Mouse (Mus musculus) CH12.LX (cell line): Measurements from ENCODE around the gene Opa1. TPM values are rescaled to one million over a fixed set of nuclear protein-coding genes. Genes with fewer than 3 reads are reported as not detected.

ENCODE experiments used
- DNase-seq: peaks from one replicate; pipeline ENCODE4 v3.0.0-alpha.2; 2013; ENCODE audit errors: extremely low read depth
- H3K27ac ChIP-seq: 2 replicates; pipeline ENCODE4 v1.5.1; 2012; ENCODE audit warnings: low read depth, mild to moderate bottlenecking, control low read depth, moderate library complexity; ENCODE audit not compliant: insufficient read depth
- H3K27me3 ChIP-seq: replicated peaks from 2 replicates; pipeline ENCODE3; 2012; ENCODE audit warnings: inconsistent platforms
- H3K36me3 ChIP-seq, 2 experiments: replicated peaks in 1 of 2; 2 replicates each; pipeline versions ENCODE3 to v1.6.1; 2012; ENCODE audit warnings: inconsistent platforms in 1 of 2, low read length in 1 of 2, mild to moderate bottlenecking in 1 of 2, mixed read lengths in 1 of 2, moderate library complexity in 1 of 2; ENCODE audit not compliant: control insufficient read depth in 1 of 2, insufficient read depth in 1 of 2
- H3K4me1 ChIP-seq, 2 experiments: 2 replicates each; pipeline ENCODE4 v1.6.1; 2012; ENCODE audit warnings: inconsistent platforms in 1 of 2, moderate library complexity in 1 of 2; ENCODE audit not compliant: insufficient read depth in 2 of 2, control insufficient read depth in 1 of 2
- H3K4me2 ChIP-seq: 2 replicates; pipeline ENCODE4 v1.6.1; 2012; ENCODE audit warnings: low read depth, mild to moderate bottlenecking, control low read depth; ENCODE audit not compliant: poor library complexity, insufficient read depth, severe bottlenecking
- H3K4me3 ChIP-seq, 3 experiments: fragments of 150-350 bp in 1 of 3; sonication (generic) in 1 of 3; replicated peaks in 1 of 3; 2 replicates each; pipeline versions ENCODE3 to v1.5.1; 2011 to 2012; ENCODE audit warnings: low read depth in 2 of 3, low read length in 2 of 3, mild to moderate bottlenecking in 2 of 3, moderate library complexity in 2 of 3, control low read depth in 1 of 3, improper control_type of control experiment in 1 of 3, inconsistent platforms in 1 of 3, mixed read lengths in 1 of 3; ENCODE audit not compliant: poor library complexity in 1 of 3
- H3K79me2 ChIP-seq: replicated peaks from 2 replicates; pipeline ENCODE4 v1.6.1; 2012; ENCODE audit warnings: mild to moderate bottlenecking, moderate library complexity; ENCODE audit not compliant: control insufficient read depth, poor library complexity, insufficient read depth, severe bottlenecking; ENCODE audit errors: extremely low read depth
- H3K9ac ChIP-seq: 2 replicates; pipeline ENCODE4 v1.6.1; 2012; ENCODE audit warnings: low read depth, mild to moderate bottlenecking, control low read depth, moderate library complexity; ENCODE audit not compliant: insufficient read depth
- H3K9me3 ChIP-seq: replicated peaks from 2 replicates; pipeline ENCODE3; 2012; ENCODE audit warnings: low read length, inconsistent platforms, mixed read lengths
- BHLHE40 ChIP-seq: IDR thresholded peaks from 2 replicates; pipeline ENCODE4 v1.6.1; 2011; ENCODE audit warnings: mild to moderate bottlenecking, low read depth, low read length, improper control_type of control experiment
- CHD2 ChIP-seq: IDR thresholded peaks from 2 replicates; pipeline ENCODE4 v1.6.1; 2011; ENCODE audit warnings: low read length, improper control_type of control experiment
- CTCF ChIP-seq, 2 experiments: IDR thresholded peaks in 1 of 2; conservative IDR thresholded peaks in 1 of 2; 2 replicates each; pipeline ENCODE4 v1.5.1; 2011 to 2012; ENCODE audit warnings: low read depth in 2 of 2, low read length in 2 of 2, improper control_type of control experiment in 1 of 2, inconsistent platforms in 1 of 2, mild to moderate bottlenecking in 1 of 2, moderate library complexity in 1 of 2
- ETS1 ChIP-seq: conservative IDR thresholded peaks from 2 replicates; pipeline ENCODE4 v1.6.1; 2012; ENCODE audit warnings: low read depth, mild to moderate bottlenecking, inconsistent platforms, low read length, improper control_type of control experiment, moderate library complexity
- HCFC1 ChIP-seq: IDR thresholded peaks from 2 replicates; pipeline ENCODE4 v1.6.1; 2012; ENCODE audit warnings: low read depth, mild to moderate bottlenecking, inconsistent platforms, low read length, improper control_type of control experiment
- JUND ChIP-seq: conservative IDR thresholded peaks from 2 replicates; pipeline ENCODE4 v1.6.1; 2011; ENCODE audit warnings: low read depth, low read length, improper control_type of control experiment
- MAX ChIP-seq: IDR thresholded peaks from 2 replicates; pipeline ENCODE4 v1.6.1; 2011; ENCODE audit warnings: low read length, improper control_type of control experiment
- POLR2A ChIP-seq: IDR thresholded peaks from 2 replicates; pipeline ENCODE4 v1.6.1; 2011; ENCODE audit warnings: low read depth, mild to moderate bottlenecking, improper control_type of control experiment, low read length
- RAD21 ChIP-seq: IDR thresholded peaks from 2 replicates; pipeline ENCODE4 v1.6.1; 2011; ENCODE audit warnings: low read depth, mild to moderate bottlenecking, low read length, improper control_type of control experiment, moderate library complexity
- SMC3 ChIP-seq: IDR thresholded peaks from 2 replicates; pipeline ENCODE4 v1.6.1; 2011; ENCODE audit warnings: low read depth, low read length, improper control_type of control experiment
- TCF12 ChIP-seq: IDR thresholded peaks from 2 replicates; pipeline ENCODE4 v1.6.1; 2014; ENCODE audit warnings: low read depth, mild to moderate bottlenecking, inconsistent platforms, low read length, improper control_type of control experiment
- UBTF ChIP-seq: IDR thresholded peaks from 2 replicates; pipeline ENCODE4 v1.6.1; 2012; ENCODE audit warnings: low read depth, mild to moderate bottlenecking, inconsistent platforms, low read length, improper control_type of control experiment, moderate library complexity
- dilution Hi-C: fragments of 300-500 bp; cut with MboI; formaldehyde crosslinking; loops from 2 replicates; pipeline ENCODE4 v1.14.3; 2020; ENCODE audit warnings: low sequenced_read_pairs; ENCODE audit not compliant: extremely low pct_unique_long_range_greater_than_20kb, extremely low pct_ligation_motif_present
- in situ Hi-C: fragments of 300-500 bp; cut with MboI; formaldehyde crosslinking; loops from 3 replicates; pipeline ENCODE4 v1.14.3; 2019; ENCODE audit warnings: low sequenced_read_pairs, low pct_ligation_motif_present, low pct_unique_long_range_greater_than_20kb, mixed read lengths
- polyA plus RNA-seq: library from polyadenylated mRNA; unstranded; fragments of >175 nt; gene quantifications from 2 replicates; pipeline ENCODE4 v1.2.1, GENCODE M21; 2012; ENCODE audit warnings: low read depth; ENCODE audit not compliant: insufficient read length
- total RNA-seq, 2 experiments: library from RNA; depleted of rRNA; stranded (reverse); fragments of 300-350 nt in 1 of 2; fragments of >200 nt in 1 of 2; gene quantifications; 2 replicates each; pipeline ENCODE4 v1.2.3; 2012 to 2014

The Opa1 gene
- total and polyA plus RNA-seq, 3 experiments = 42.0 to 57.3 (median 49.9) TPM

GRCm38 (mm10) chr16:29629053-29629452 lies 49.9 kb downstream of the Opa1 start:
- no peaks in the 10 kb centered on the region for H3K9me3 ChIP-seq
- in situ Hi-C loops = no loop called here
- peak; percentile 38 for DNase-seq
- dilution Hi-C loops = no loop called here
- H3K4me3 ChIP-seq = no peak overlapping the region
- H3K27ac ChIP-seq = no peak overlapping the region
- H3K36me3 ChIP-seq = peaks cover 63 to 91% of the 10 kb centered on the region in 2 experiments
- no peak overlapping the region for H3K4me2 ChIP-seq
- H3K4me1 ChIP-seq = no peaks in the 10 kb centered on the region
- H3K9ac ChIP-seq = no peak overlapping the region
- H3K79me2 ChIP-seq = no peaks in the 10 kb centered on the region
- TF ChIP-seq CTCF (conservative IDR thresholded peaks at IDR 0.05 in 1 of 2, IDR thresholded peaks at IDR 0.05 in 1 of 2; ENCODE audit: low read depth in 2 of 2, low read length in 2 of 2) (peak in 1 of 2 experiments; percentile 70; a peak in 2 of 4 replicates), SMC3 (peak; percentile 43), HCFC1 (no peak), RAD21 (peak; percentile 75)
- H3K27me3 ChIP-seq = no peaks in the 10 kb centered on the region

- dilution Hi-C loops = no loop called here
- no peak for DNase-seq
- H3K79me2 ChIP-seq = no peaks in the 10 kb centered on the region
- H3K4me1 ChIP-seq = no peaks in the 10 kb centered on the region
- H3K27me3 ChIP-seq = no peaks in the 10 kb centered on the region
- H3K27ac ChIP-seq = no peak overlapping the region
- TF ChIP-seq MAX = no peak
- no peak for TF ChIP-seq SMC3
- no peak for TF ChIP-seq CHD2
- TF ChIP-seq JUND = no peak
- H3K36me3 ChIP-seq = peaks cover 44 to 90% of the 10 kb centered on the region in 2 experiments
- no peak overlapping the region for H3K9ac ChIP-seq
- in situ Hi-C loops = no loop called here
- no peak overlapping the region for H3K4me3 ChIP-seq
- H3K9me3 ChIP-seq = no peaks in the 10 kb centered on the region
- no peak overlapping the region for H3K4me2 ChIP-seq
Observed at GRCm38 (mm10) chr16:29635780-29636179, 56.6 kb downstream of the Opa1 start.

GRCm38 (mm10) chr16:29642376-29642775 lies 63.2 kb downstream of the Opa1 start:
- peaks cover 31 to 72% of the 10 kb centered on the region in 2 experiments for H3K36me3 ChIP-seq
- no peak overlapping the region for H3K27ac ChIP-seq
- H3K4me1 ChIP-seq = no peaks in the 10 kb centered on the region
- in situ Hi-C loops = no loop called here
- H3K9me3 ChIP-seq = no peaks in the 10 kb centered on the region
- H3K27me3 ChIP-seq = no peaks in the 10 kb centered on the region
- no peak for DNase-seq
- H3K79me2 ChIP-seq = no peaks in the 10 kb centered on the region
- no peak overlapping the region for H3K9ac ChIP-seq
- dilution Hi-C loops = no loop called here
- no peak overlapping the region for H3K4me3 ChIP-seq
- TF ChIP-seq ETS1 = no peak
- no peak for TF ChIP-seq UBTF
- TF ChIP-seq CHD2 = no peak
- TF ChIP-seq TCF12 = no peak
- TF ChIP-seq BHLHE40 = no peak
- TF ChIP-seq POLR2A = no peak
- no peak overlapping the region for H3K4me2 ChIP-seq
